Mouse (Mus musculus): ENCODE results near the gene Sec1. TPM values are rescaled to one million over a fixed set of nuclear protein-coding genes. Genes with fewer than 3 reads are reported as not detected.

Gene Sec1
- polyA plus RNA-seq, 1 experiment: not detected

GRCm38 (mm10) chr7:45630064-45630907 is 63.9 kb downstream of the Sec1 start:
- no peak for TF ChIP-seq GATA1 (IDR thresholded peaks at IDR 0.05; ENCODE audit: low read length)

GRCm38 (mm10) chr7:45628364-45629294 is 65.6 kb downstream of the Sec1 start:
- TF ChIP-seq GATA1 (IDR thresholded peaks at IDR 0.05; ENCODE audit: low read length): no peak

Other genes with a start within 250 kb of the Sec1 start
- gene Ftl1, start 234.5 kb downstream of the Sec1 start, polyA plus RNA-seq (2012): 11,844 and 12,759 TPM in 2 replicates
- gene Bax, start 227.5 kb downstream of the Sec1 start, polyA plus RNA-seq (2012): 407 and 498 TPM in 2 replicates
- 1.7 and 2.0 TPM in 2 replicates for gene Tulp2, start 212.5 kb downstream of the Sec1 start, polyA plus RNA-seq (2012)
- gene Gm45808, start 207.6 kb downstream of the Sec1 start, polyA plus RNA-seq (2012): not detected in 2 replicates
- gene Dhdh, start 205.6 kb downstream of the Sec1 start, polyA plus RNA-seq (2012): 0.29 and 0.49 TPM in 2 replicates
- gene Nucb1, start 184.0 kb downstream of the Sec1 start, polyA plus RNA-seq (2012): 1,038 and 1,233 TPM in 2 replicates
- gene Ppp1r15a, start 168.1 kb downstream of the Sec1 start, polyA plus RNA-seq (2012): 87.1 and 135 TPM in 2 replicates
- gene Plekha4, start 168.1 kb downstream of the Sec1 start, polyA plus RNA-seq (2012): 1.2 and 1.8 TPM in 2 replicates
- 10.6 and 11.5 TPM in 2 replicates for gene Hsd17b14, start 139.5 kb downstream of the Sec1 start, polyA plus RNA-seq (2012)
- 83.5 and 192 TPM in 2 replicates for gene Bcat2, start 124.2 kb downstream of the Sec1 start, polyA plus RNA-seq (2012)
- gene Fgf21, start 78.9 kb downstream of the Sec1 start, polyA plus RNA-seq (2012): not detected in 2 replicates
- not detected in 2 replicates for gene Fut1, start 77.1 kb downstream of the Sec1 start, polyA plus RNA-seq (2012)
- 0.11 and 0.14 TPM in 2 replicates for gene Izumo1, start 72.6 kb downstream of the Sec1 start, polyA plus RNA-seq (2012)
- gene Rasip1, start 66.9 kb downstream of the Sec1 start, polyA plus RNA-seq (2012): 1.2 and 1.6 TPM in 2 replicates
- not detected in 2 replicates for gene Mamstr, start 54.4 kb downstream of the Sec1 start, polyA plus RNA-seq (2012)
- not detected in 2 replicates for gene Fut2, start 28.0 kb downstream of the Sec1 start, polyA plus RNA-seq (2012)
- 0.11 TPM in 1 of 2 replicates, not detected in the other for gene Ntn5, start 10.4 kb downstream of the Sec1 start, polyA plus RNA-seq (2012)
- gene Car11, start 5.4 kb upstream of the Sec1 start, polyA plus RNA-seq (2012): 0.37 and 0.79 TPM in 2 replicates
- 22.4 and 28.4 TPM in 2 replicates for gene Dbp, start 10.7 kb upstream of the Sec1 start, polyA plus RNA-seq (2012)
- 18,264 and 20,873 TPM in 2 replicates for gene Rpl18, start 21.1 kb upstream of the Sec1 start, polyA plus RNA-seq (2012)
- 172 and 187 TPM in 2 replicates for gene Sphk2, start 23.6 kb upstream of the Sec1 start, polyA plus RNA-seq (2012)
- gene Fam83e, start 26.8 kb upstream of the Sec1 start, polyA plus RNA-seq (2012): 1.2 TPM in 2 replicates
- gene Spaca4, start 31.4 kb upstream of the Sec1 start, polyA plus RNA-seq (2012): not detected in 2 replicates
- gene Lmtk3, start 89.3 kb upstream of the Sec1 start, polyA plus RNA-seq (2012): 0.03 and 0.04 TPM in 2 replicates
- gene Sult2b1, start 90.3 kb upstream of the Sec1 start, polyA plus RNA-seq (2012): not detected in 2 replicates
- gene Cyth2, start 120.2 kb upstream of the Sec1 start, polyA plus RNA-seq (2012): 117 and 133 TPM in 2 replicates
- gene Kcnj14, start 130.4 kb upstream of the Sec1 start, polyA plus RNA-seq (2012): 1.1 and 1.3 TPM in 2 replicates
- 126 and 128 TPM in 2 replicates for gene Grwd1, start 136.5 kb upstream of the Sec1 start, polyA plus RNA-seq (2012)
- gene Kdelr1, start 178.4 kb upstream of the Sec1 start, polyA plus RNA-seq (2012): 249 and 281 TPM in 2 replicates
- 0.02 TPM in 2 replicates for gene Grin2d, start 184.0 kb upstream of the Sec1 start, polyA plus RNA-seq (2012)
- 80.3 and 80.6 TPM in 2 replicates for gene Syngr4, start 202.3 kb upstream of the Sec1 start, polyA plus RNA-seq (2012)
- gene Tmem143, start 202.5 kb upstream of the Sec1 start, polyA plus RNA-seq (2012): 44.3 and 60.2 TPM in 2 replicates
- 1.4 and 2.5 TPM in 2 replicates for gene Emp3, start 227.0 kb upstream of the Sec1 start, polyA plus RNA-seq (2012)
- not detected in 2 replicates for gene Ccdc114, start 229.7 kb upstream of the Sec1 start, polyA plus RNA-seq (2012)

Measured in G1E-ER4 (cell line).